Mouse (Mus musculus) small intestine, adult 2 months (tissue): Measurements from ENCODE around the gene Ppa1.

Experiments
- CTCF ChIP-seq: fragments of 200-500 bp; IDR thresholded peaks from 2 replicates; pipeline ENCODE4 v1.5.1; 2012; ENCODE audit warnings: low read depth, mild to moderate bottlenecking, control low read depth, inconsistent platforms, low read length, moderate library complexity, mixed read lengths; ENCODE audit not compliant: insufficient replicate concordance, insufficient read length; ENCODE audit errors: extremely low read depth
- POLR2A ChIP-seq: fragments of 200-500 bp; IDR thresholded peaks from 2 replicates; pipeline ENCODE4 v1.6.1; 2012; ENCODE audit warnings: low read depth, mild to moderate bottlenecking, control low read depth, inconsistent platforms, low read length, moderate library complexity

GRCm38 (mm10) chr10:61720331-61720730, 72.0 kb downstream of the Ppa1 start:
- TF ChIP-seq CTCF, result no peak
- TF ChIP-seq POLR2A, result no peak
